In the genomic region with DNA sequence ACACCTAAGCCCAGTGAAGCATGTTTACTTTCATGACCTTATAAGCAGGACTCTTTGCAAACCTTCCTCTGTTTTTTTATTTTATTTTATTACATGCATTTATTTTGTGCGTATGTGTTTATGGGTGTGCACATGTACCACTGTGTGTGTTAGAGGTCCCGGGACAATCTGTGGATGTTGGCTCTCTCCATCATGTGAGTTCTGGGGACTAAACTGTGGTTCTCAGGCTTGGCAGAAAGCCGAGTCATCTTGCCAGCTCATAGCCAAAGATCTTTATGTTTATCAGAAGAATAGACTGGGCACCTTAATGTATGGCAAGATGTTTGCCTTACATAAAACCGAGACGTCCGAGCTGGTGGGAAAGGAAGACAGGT, we compare ENCODE assay signal across 9 mouse cellular contexts. TPM values are rescaled to one million over a fixed set of nuclear protein-coding genes. Genes with fewer than 3 reads are reported as not detected.
DNase-seq lines count a peak whose midpoint lies in the region; ATAC-seq lines count a peak whose summit lies in the region.
"Had no signal": no experiment of that assay in that cellular context is flagged by ENCODE, and none has a peak within 500 bp of the region (broad histone marks: within the 10 kb centered on the region; RNA-seq: fewer than 3 reads in every experiment).

No protein-coding gene starts in this region.

- no peak overlapping the region for H3K9ac ChIP-seq in hindbrain, embryonic 16.5 days (ENCODE audit: low read depth, low read length)
- H3K9ac ChIP-seq in limb, embryonic 13.5 days: peak overlapping the region; percentile 19; the same call in 1 of the 2 replicates
- H3K9ac ChIP-seq in liver, embryonic 12.5 days: no peak overlapping the region

- H3K9me3 ChIP-seq in hindbrain, embryonic 10.5 days: no peaks in the 10 kb centered on the region
- H3K9me3 ChIP-seq in hindbrain, embryonic 16.5 days (ENCODE audit: control insufficient read depth, low read length): no peaks in the 10 kb centered on the region
- H3K9me3 ChIP-seq in embryonic facial prominence, embryonic 10.5 days: no peaks in the 10 kb centered on the region
- H3K9me3 ChIP-seq in limb, embryonic 13.5 days: no peaks in the 10 kb centered on the region
- no peaks in the 10 kb centered on the region for H3K9me3 ChIP-seq in liver, embryonic 12.5 days (replicated peaks)

- peak overlapping the region; percentile 83 for H3K27ac ChIP-seq in hindbrain, embryonic 10.5 days
- H3K27ac ChIP-seq in hindbrain, embryonic 16.5 days (ENCODE audit: low read depth, low read length): no peak overlapping the region
- peak overlapping the region; percentile 88 for H3K27ac ChIP-seq in embryonic facial prominence, embryonic 10.5 days (replicated peaks)
- peak overlapping the region; percentile 86 for H3K27ac ChIP-seq in limb, embryonic 13.5 days
- no peak overlapping the region for H3K27ac ChIP-seq in liver, embryonic 12.5 days

- H3K4me2 ChIP-seq in hindbrain, embryonic 16.5 days (ENCODE audit: low read length): no peak overlapping the region
- peak overlapping the region; percentile 41 for H3K4me2 ChIP-seq in limb, embryonic 13.5 days (replicated peaks)
- H3K4me2 ChIP-seq in liver, embryonic 12.5 days: no peak overlapping the region

- WGBS in hindbrain, embryonic 10.5 days: 73% methylated on average over 6 of the region's 6 CpGs
- WGBS in hindbrain, embryonic 16.5 days: 52% methylated on average over 6 of the region's 6 CpGs
- WGBS in embryonic facial prominence, embryonic 10.5 days: 64% methylated on average over 6 of the region's 6 CpGs
- 46% methylated on average over 6 of the region's 6 CpGs for WGBS in limb, embryonic 13.5 days
- 32% methylated on average over 6 of the region's 6 CpGs for WGBS in liver, embryonic 12.5 days (ENCODE audit: insufficient replicate concordance)

- H3K4me1 ChIP-seq in hindbrain, embryonic 10.5 days (replicated peaks): peaks cover 36% of the 10 kb centered on the region
- peaks cover 12% of the 10 kb centered on the region for H3K4me1 ChIP-seq in hindbrain, embryonic 16.5 days (ENCODE audit: control insufficient read depth, insufficient read depth, low read depth, low read length)
- H3K4me1 ChIP-seq in embryonic facial prominence, embryonic 10.5 days: peaks cover 42% of the 10 kb centered on the region
- peaks cover 30% of the 10 kb centered on the region for H3K4me1 ChIP-seq in limb, embryonic 13.5 days
- peaks cover 29% of the 10 kb centered on the region for H3K4me1 ChIP-seq in liver, embryonic 12.5 days

- no peak for DNase-seq in hindbrain, embryonic 10.5 days (ENCODE audit: low spot score)
- peak; percentile 45 for DNase-seq in 3T3-L1 (ENCODE audit: low read depth, low spot score)
- no peak for DNase-seq in embryonic facial prominence, embryonic 10.5 days (ENCODE audit: low spot score)
- no peak for DNase-seq in urinary bladder, postnatal 4 days (ENCODE audit: low spot score in 2 of 2)
- no peak for DNase-seq in layer of hippocampus, postnatal 36 days
- DNase-seq: cerebellum, postnatal 36 days had no signal

- ATAC-seq in hindbrain, embryonic 16.5 days: no peak
- no peak for ATAC-seq in limb, embryonic 13.5 days (ENCODE audit: low FRiP score, low read depth)
- no peak for ATAC-seq in liver, embryonic 12.5 days

- H3K27me3 ChIP-seq in hindbrain, embryonic 10.5 days (ENCODE audit: insufficient read depth, poor library complexity, severe bottlenecking): peaks cover 5% of the 10 kb centered on the region; the same call in 1 of the 2 replicates
- H3K27me3 ChIP-seq in hindbrain, embryonic 16.5 days (replicated peaks; ENCODE audit: control insufficient read depth, insufficient read depth, low read length): no peaks in the 10 kb centered on the region
- H3K27me3 ChIP-seq in embryonic facial prominence, embryonic 10.5 days (replicated peaks; ENCODE audit: low read depth, poor library complexity, severe bottlenecking): 0 out of 2 replicates have a peak, but pooled peaks cover 7% of the 10 kb centered on the region
- no peaks in the 10 kb centered on the region for H3K27me3 ChIP-seq in limb, embryonic 13.5 days
- no peaks in the 10 kb centered on the region for H3K27me3 ChIP-seq in liver, embryonic 12.5 days (replicated peaks)

- H3K4me3 ChIP-seq in hindbrain, embryonic 10.5 days: no peak overlapping the region
- H3K4me3 ChIP-seq in hindbrain, embryonic 16.5 days (ENCODE audit: low read length): no peak overlapping the region
- no peak overlapping the region for H3K4me3 ChIP-seq in embryonic facial prominence, embryonic 10.5 days
- H3K4me3 ChIP-seq in limb, embryonic 13.5 days: no peak overlapping the region
- no peak overlapping the region for H3K4me3 ChIP-seq in liver, embryonic 12.5 days

- H3K36me3 ChIP-seq in hindbrain, embryonic 10.5 days: no peaks in the 10 kb centered on the region
- no peaks in the 10 kb centered on the region for H3K36me3 ChIP-seq in hindbrain, embryonic 16.5 days (ENCODE audit: control insufficient read depth, insufficient read depth, low read length)
- no peaks in the 10 kb centered on the region for H3K36me3 ChIP-seq in embryonic facial prominence, embryonic 10.5 days (replicated peaks)
- no peaks in the 10 kb centered on the region for H3K36me3 ChIP-seq in limb, embryonic 13.5 days
- H3K36me3 ChIP-seq in liver, embryonic 12.5 days: no peaks in the 10 kb centered on the region

RNA-seq across cellular contexts. Expression of a gene that starts 27.8 kb away (rescaled TPM):
- 9.7 and 10.9 TPM in 2 replicates for polyA plus RNA-seq in hindbrain, embryonic 10.5 days (2016; fragmentation: Nextera tagmentation; extraction: Ambion mirVana)
- 7.5 and 8.6 TPM in 2 replicates for polyA plus RNA-seq in hindbrain, embryonic 16.5 days (2015; fragmentation: Nextera tagmentation; extraction: Ambion mirVana)
- polyA plus RNA-seq in embryonic facial prominence, embryonic 10.5 days (2016; fragmentation: Nextera tagmentation; extraction: Ambion mirVana): 20.2 and 23.4 TPM in 2 replicates
- 42.9 and 45.3 TPM in 2 replicates for polyA plus RNA-seq in limb, embryonic 13.5 days (2015; fragmentation: Nextera tagmentation; extraction: Ambion mirVana)
- total RNA-seq in layer of hippocampus, postnatal 36 days (2021): 10 to 100 TPM; 43.4 to 59.0 TPM
- polyA plus RNA-seq in liver, embryonic 12.5 days (2016; fragmentation: Nextera tagmentation; extraction: Ambion mirVana): 6.7 and 7.3 TPM in 2 replicates

Comparison
In these comparisons a context has a peak if more than half of its experiments do, and no peak if none do; other contexts are left out.
1. H3K27ac ChIP-seq: peak in hindbrain, embryonic 10.5 days (single experiment), embryonic facial prominence, embryonic 10.5 days (single experiment) and limb, embryonic 13.5 days (single experiment); none in hindbrain, embryonic 16.5 days (single experiment) and liver, embryonic 12.5 days (single experiment).